Mouse (Mus musculus) limb, embryonic 11.5 days (tissue): ENCODE results near the gene Rab36. TPM values are rescaled to one million over a fixed set of nuclear protein-coding genes. Genes with fewer than 3 reads are reported as not detected.
A peak's percentile ranks its signal among the peaks of the same experiment; 100 is the strongest.

Source experiments
- ATAC-seq: fragments of 200-750 bp; cut with Nextera tagmentation; 2 replicates; pipeline ENCODE4 v1.8.0; 2017; ENCODE audit warnings: low read depth; ENCODE audit not compliant: insufficient number of reproducible peaks, low FRiP score, low TSS enrichment
- DNase-seq: peaks from one replicate; pipeline ENCODE4 v3.0.0-alpha.2; 2015; ENCODE audit warnings: low spot score
- H3K27ac ChIP-seq: fragments of 300-500 bp; sonication (generic); replicated peaks from 2 replicates; pipeline ENCODE4 v1.5.1; 2014; ENCODE audit warnings: low read depth, mild to moderate bottlenecking, low read length
- H3K27me3 ChIP-seq: fragments of 300-500 bp; sonication (generic); 2 replicates; pipeline ENCODE4 v1.6.1; 2014; ENCODE audit warnings: mild to moderate bottlenecking, low read length, mixed read lengths; ENCODE audit not compliant: control insufficient read depth, insufficient read depth
- H3K36me3 ChIP-seq: fragments of 300-500 bp; sonication (generic); 2 replicates; pipeline ENCODE4 v1.6.1; 2014; ENCODE audit warnings: mild to moderate bottlenecking, low read length, moderate library complexity, mixed read lengths; ENCODE audit not compliant: control insufficient read depth, insufficient read depth
- H3K4me1 ChIP-seq: fragments of 300-500 bp; sonication (generic); 2 replicates; pipeline ENCODE4 v1.6.1; 2014; ENCODE audit warnings: low read length, mixed read lengths; ENCODE audit not compliant: control insufficient read depth, insufficient read depth
- H3K4me2 ChIP-seq: fragments of 300-500 bp; sonication (generic); 2 replicates; pipeline ENCODE4 v1.6.1; 2014; ENCODE audit warnings: low read depth, mild to moderate bottlenecking, moderate library complexity; ENCODE audit not compliant: severe bottlenecking
- H3K4me3 ChIP-seq: fragments of 300-500 bp; sonication (generic); 2 replicates; pipeline ENCODE4 v1.5.1; 2014; ENCODE audit warnings: low read depth, low read length
- H3K9ac ChIP-seq: fragments of 300-500 bp; sonication (generic); 2 replicates; pipeline ENCODE4 v1.6.1; 2014; ENCODE audit warnings: mild to moderate bottlenecking, low read length
- H3K9me3 ChIP-seq: fragments of 300-500 bp; sonication (generic); 2 replicates; pipeline ENCODE4 v1.6.1; 2016; ENCODE audit warnings: low read length; ENCODE audit not compliant: control insufficient read depth
- WGBS: fragments of 180-500 bp; shearing (Covaris S2); extraction: QIAGEN DNeasy Blood & Tissue Kit; methylation state at CpG from one replicate; pipeline ENCODE4 v1.1.7; 2014; 5-methylcytosine and 5-hydroxymethylcytosine counted together
- polyA plus RNA-seq: library from polyadenylated mRNA; unstranded; fragments of >200 nt; fragmentation: Nextera tagmentation; extraction: Ambion mirVana; gene quantifications from 2 replicates; pipeline ENCODE4 v1.2.1, GENCODE M21; 2014

Rab36 gene
- polyA plus RNA-seq, 1 experiment from 2014 or later = 12.8 TPM

GRCm38 (mm10) chr10:75006889-75007662 lies 29.8 kb upstream of the Rab36 start:
- no peak for ATAC-seq
- 59% methylated on average over 8 of the region's 8 CpGs for WGBS

GRCm38 (mm10) chr10:75010704-75011103 lies 26.2 kb upstream of the Rab36 start:
- Histone ChIP-seq H3K36me3 (no peaks in the 10 kb centered on the region), H3K4me1 (no peaks in the 10 kb centered on the region), H3K27ac (no peak overlapping the region), H3K27me3 (no peaks in the 10 kb centered on the region), H3K9me3 (no peaks in the 10 kb centered on the region), H3K4me3 (no peak overlapping the region), H3K9ac (no peak overlapping the region), H3K4me2 (no peak overlapping the region)
- WGBS = 96% methylated on average over 15 of the region's 15 CpGs
- no peak for DNase-seq
- ATAC-seq = no peak

More at GRCm38 (mm10) chr10:75006889-75007662, 29.8 kb upstream of the Rab36 start:
- H3K9me3 ChIP-seq = no peaks in the 10 kb centered on the region
- H3K27ac ChIP-seq = no peak overlapping the region
- no peak overlapping the region for H3K4me2 ChIP-seq
- H3K27me3 ChIP-seq = no peaks in the 10 kb centered on the region
- no peaks in the 10 kb centered on the region for H3K4me1 ChIP-seq
- no peak overlapping the region for H3K4me3 ChIP-seq
- H3K36me3 ChIP-seq = no peaks in the 10 kb centered on the region
- no peak overlapping the region for H3K9ac ChIP-seq
- DNase-seq = no peak

GRCm38 (mm10) chr10:75015465-75015864 lies 21.4 kb upstream of the Rab36 start:
- Histone ChIP-seq H3K9me3 (no peaks in the 10 kb centered on the region), H3K4me1 (no peaks in the 10 kb centered on the region), H3K9ac (no peak overlapping the region), H3K4me3 (no peak overlapping the region), H3K27me3 (no peaks in the 10 kb centered on the region), H3K4me2 (no peak overlapping the region), H3K36me3 (no peaks in the 10 kb centered on the region), H3K27ac (no peak overlapping the region)
- ATAC-seq = no peak
- 72% methylated on average over 14 of the region's 14 CpGs for WGBS
- no peak for DNase-seq

- WGBS = 85% methylated on average over 4 of the region's 4 CpGs
- H3K36me3 ChIP-seq = no peaks in the 10 kb centered on the region
- no peaks in the 10 kb centered on the region for H3K9me3 ChIP-seq
- H3K4me1 ChIP-seq = no peaks in the 10 kb centered on the region
- H3K4me3 ChIP-seq = no peak overlapping the region
- no peak overlapping the region for H3K4me2 ChIP-seq
- H3K27me3 ChIP-seq = no peaks in the 10 kb centered on the region
- DNase-seq = no peak
- ATAC-seq = no peak
- H3K27ac ChIP-seq = no peak overlapping the region
- H3K9ac ChIP-seq = no peak overlapping the region
Observed at GRCm38 (mm10) chr10:75016481-75016880, 20.4 kb upstream of the Rab36 start.

GRCm38 (mm10) chr10:75020271-75020670 lies 16.6 kb upstream of the Rab36 start:
- ATAC-seq = no peak
- WGBS = 71% methylated on average over 2 of the region's 2 CpGs
- no peak for DNase-seq

GRCm38 (mm10) chr10:75021138-75021537 lies 15.7 kb upstream of the Rab36 start:
- WGBS = 12% methylated on average over 6 of the region's 6 CpGs
- Histone ChIP-seq H3K27ac (no peak overlapping the region), H3K9me3 (no peaks in the 10 kb centered on the region), H3K9ac (no peak overlapping the region), H3K4me2 (no peak overlapping the region), H3K27me3 (no peaks in the 10 kb centered on the region), H3K36me3 (no peaks in the 10 kb centered on the region), H3K4me1 (no peaks in the 10 kb centered on the region), H3K4me3 (no peak overlapping the region)
- DNase-seq (peak; percentile 87), ATAC-seq (no peak; the same call in 1 of the 2 replicates)

More at GRCm38 (mm10) chr10:75020271-75020670, 16.6 kb upstream of the Rab36 start:
- Histone ChIP-seq H3K9me3 (no peaks in the 10 kb centered on the region), H3K27me3 (no peaks in the 10 kb centered on the region), H3K36me3 (no peaks in the 10 kb centered on the region), H3K4me3 (no peak overlapping the region), H3K4me2 (no peak overlapping the region), H3K27ac (no peak overlapping the region), H3K4me1 (no peaks in the 10 kb centered on the region), H3K9ac (no peak overlapping the region)

- Histone ChIP-seq H3K9ac (no peak overlapping the region), H3K36me3 (no peaks in the 10 kb centered on the region), H3K9me3 (no peaks in the 10 kb centered on the region), H3K4me2 (no peak overlapping the region), H3K27ac (no peak overlapping the region), H3K4me3 (no peak overlapping the region), H3K4me1 (no peaks in the 10 kb centered on the region), H3K27me3 (no peaks in the 10 kb centered on the region)
- ATAC-seq = no peak
- WGBS = 76% methylated on average over 8 of the region's 8 CpGs
- no peak for DNase-seq
Observed at GRCm38 (mm10) chr10:75026491-75026890, 10.4 kb upstream of the Rab36 start.

- DNase-seq (no peak), ATAC-seq (no peak)
- no peaks in the 10 kb centered on the region for H3K9me3 ChIP-seq
- no peak overlapping the region for H3K4me2 ChIP-seq
- H3K27me3 ChIP-seq = no peaks in the 10 kb centered on the region
- peaks cover 6% of the 10 kb centered on the region; the same call in 1 of the 2 replicates for H3K4me1 ChIP-seq
- H3K4me3 ChIP-seq = no peak overlapping the region
- no peaks in the 10 kb centered on the region for H3K36me3 ChIP-seq
- H3K9ac ChIP-seq = no peak overlapping the region
- H3K27ac ChIP-seq = no peak overlapping the region
- 91% methylated on average over 8 of the region's 8 CpGs for WGBS
Observed at GRCm38 (mm10) chr10:75028743-75029142, 8.1 kb upstream of the Rab36 start.
